Mouse (Mus musculus) hindbrain, embryonic 16.5 days (tissue): ENCODE data around the gene Sec24a. TPM values are rescaled to one million over a fixed set of nuclear protein-coding genes. Genes with fewer than 3 reads are reported as not detected.

Experiments
- ATAC-seq: fragments of 200-750 bp; cut with Nextera tagmentation; 2 replicates; pipeline ENCODE4 v1.8.0; 2017; ENCODE audit warnings: moderate TSS enrichment, moderate library complexity
- H3K27ac ChIP-seq: fragments of 300-500 bp; sonication (generic); 2 replicates; pipeline ENCODE4 v1.5.1; 2014; ENCODE audit warnings: low read depth, mild to moderate bottlenecking, control low read depth, low read length, moderate library complexity
- H3K27me3 ChIP-seq: fragments of 300-500 bp; sonication (generic); replicated peaks from 2 replicates; pipeline ENCODE4 v1.6.1; 2014; ENCODE audit warnings: low read length; ENCODE audit not compliant: control insufficient read depth, insufficient read depth
- H3K36me3 ChIP-seq: fragments of 300-500 bp; sonication (generic); 2 replicates; pipeline ENCODE4 v1.6.1; 2014; ENCODE audit warnings: mild to moderate bottlenecking, low read length, moderate library complexity, mixed read lengths; ENCODE audit not compliant: control insufficient read depth, insufficient read depth
- H3K4me1 ChIP-seq: fragments of 300-500 bp; sonication (generic); 2 replicates; pipeline ENCODE4 v1.6.1; 2014; ENCODE audit warnings: low read depth, low read length; ENCODE audit not compliant: control insufficient read depth, insufficient read depth
- H3K4me2 ChIP-seq: fragments of 300-500 bp; sonication (generic); 2 replicates; pipeline ENCODE4 v1.6.1; 2014; ENCODE audit warnings: mild to moderate bottlenecking, low read length, control low read depth, moderate library complexity
- H3K4me3 ChIP-seq: fragments of 300-500 bp; sonication (generic); 2 replicates; pipeline ENCODE4 v1.5.1; 2014; ENCODE audit warnings: mild to moderate bottlenecking, low read length, control low read depth, moderate library complexity
- H3K9ac ChIP-seq: fragments of 300-500 bp; sonication (generic); 2 replicates; pipeline ENCODE4 v1.6.1; 2014; ENCODE audit warnings: low read depth, mild to moderate bottlenecking, control low read depth, low read length, moderate library complexity
- H3K9me3 ChIP-seq: fragments of 300-500 bp; sonication (generic); 2 replicates; pipeline ENCODE4 v1.6.1; 2014; ENCODE audit warnings: mild to moderate bottlenecking, low read length, moderate library complexity; ENCODE audit not compliant: control insufficient read depth
- WGBS: fragments of 180-500 bp; shearing (Covaris S2); extraction: QIAGEN DNeasy Blood & Tissue Kit; methylation state at CpG from one replicate; pipeline ENCODE4 v1.1.7; 2014; 5-methylcytosine and 5-hydroxymethylcytosine counted together
- polyA plus RNA-seq: library from polyadenylated mRNA; unstranded; fragments of >200 nt; fragmentation: Nextera tagmentation; extraction: Ambion mirVana; gene quantifications from 2 replicates; pipeline ENCODE4 v1.2.1, GENCODE M21; 2015

Sec24a gene
- polyA plus RNA-seq, 1 experiment from 2014 or later: 12.0 TPM

DNA sequence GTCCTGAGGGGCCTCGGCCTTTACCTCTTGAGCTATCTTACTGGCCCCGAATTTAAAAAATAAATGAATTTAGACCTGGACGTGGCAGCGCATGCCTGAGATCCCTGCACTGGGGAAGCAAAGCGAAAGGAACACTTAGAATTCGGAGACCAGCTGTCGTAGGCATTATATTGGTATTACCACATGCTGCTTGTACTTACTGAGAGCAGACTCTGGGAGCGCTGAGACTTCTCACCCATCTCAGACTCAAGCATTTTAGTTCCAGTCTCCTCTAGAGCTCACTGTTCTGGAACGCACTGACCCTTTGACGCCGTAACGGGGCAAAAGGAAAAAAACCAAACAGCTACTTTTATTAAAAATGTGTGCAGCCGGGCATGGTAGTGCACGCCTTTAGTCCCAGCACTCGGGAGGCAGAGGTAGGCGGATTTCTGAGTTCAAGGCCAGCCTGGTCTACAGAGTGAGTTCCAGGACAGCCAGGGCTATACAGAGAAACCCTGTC is 101.5 kb downstream of the Sec24a start:
- Histone ChIP-seq H3K27me3 (no peaks in the 10 kb centered on the region), H3K4me2 (no peak overlapping the region), H3K4me3 (no peak overlapping the region), H3K9ac (no peak overlapping the region), H3K9me3 (no peaks in the 10 kb centered on the region), H3K27ac (no peak overlapping the region), H3K4me1 (no peaks in the 10 kb centered on the region; the same call in 1 of the 2 replicates), H3K36me3 (no peaks in the 10 kb centered on the region)
- ATAC-seq: no peak
- 74% methylated on average over 16 of the region's 16 CpGs for WGBS

DNA sequence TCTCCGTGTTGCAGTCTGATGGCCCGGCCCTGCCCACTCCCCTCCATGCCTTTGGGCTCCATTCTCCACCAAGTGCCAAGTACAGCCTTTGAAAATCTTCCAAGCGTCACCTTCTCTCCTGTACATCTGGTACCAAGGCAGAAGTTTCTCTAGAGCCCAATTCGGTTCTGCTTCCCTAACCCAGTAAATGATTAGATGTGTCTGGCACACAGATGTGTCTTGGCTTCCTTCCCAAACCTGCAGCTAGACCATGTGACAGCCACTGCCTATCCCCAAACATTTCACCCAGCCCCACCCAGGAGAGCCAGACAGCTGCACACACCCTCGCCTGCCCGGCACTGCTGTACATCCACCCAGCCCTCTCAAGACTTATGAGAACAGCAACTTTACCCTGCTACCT is 104.7 kb downstream of the Sec24a start:
- Histone ChIP-seq H3K4me3 (no peak overlapping the region), H3K27ac (no peak overlapping the region), H3K9me3 (no peaks in the 10 kb centered on the region), H3K36me3 (no peaks in the 10 kb centered on the region), H3K4me2 (no peak overlapping the region), H3K27me3 (no peaks in the 10 kb centered on the region), H3K9ac (no peak overlapping the region), H3K4me1 (no peaks in the 10 kb centered on the region; the same call in 1 of the 2 replicates)
- WGBS: 48% methylated on average over 6 of the region's 6 CpGs
- ATAC-seq: peak; percentile 69

DNA sequence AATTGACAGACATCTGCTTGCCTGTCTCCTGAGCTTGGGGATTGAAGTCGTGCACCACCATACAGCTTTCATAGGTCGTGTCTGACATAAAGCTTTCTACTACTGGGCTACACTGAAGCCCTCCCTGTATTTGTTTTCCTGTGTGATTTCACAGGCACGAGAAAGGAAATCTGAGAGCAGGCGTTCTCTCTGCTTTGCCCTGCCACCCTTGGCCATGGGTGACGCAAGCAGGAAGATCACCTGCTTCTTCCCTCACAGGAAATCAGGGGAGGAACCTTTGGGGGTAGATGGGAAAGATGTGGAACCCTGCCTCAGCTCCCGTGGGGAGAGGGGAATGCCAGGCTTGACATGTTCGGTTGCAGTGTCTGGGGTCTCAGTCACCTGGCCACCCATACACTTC is 105.1 kb downstream of the Sec24a start:
- no peak overlapping the region for H3K4me2 ChIP-seq
- no peaks in the 10 kb centered on the region; the same call in 1 of the 2 replicates for H3K4me1 ChIP-seq
- H3K36me3 ChIP-seq: no peaks in the 10 kb centered on the region
- H3K27ac ChIP-seq: no peak overlapping the region
- H3K9ac ChIP-seq: no peak overlapping the region
- 69% methylated on average over 7 of the region's 7 CpGs for WGBS
- H3K9me3 ChIP-seq: no peaks in the 10 kb centered on the region
- no peak overlapping the region for H3K4me3 ChIP-seq
- H3K27me3 ChIP-seq: no peaks in the 10 kb centered on the region
- ATAC-seq: no peak

DNA sequence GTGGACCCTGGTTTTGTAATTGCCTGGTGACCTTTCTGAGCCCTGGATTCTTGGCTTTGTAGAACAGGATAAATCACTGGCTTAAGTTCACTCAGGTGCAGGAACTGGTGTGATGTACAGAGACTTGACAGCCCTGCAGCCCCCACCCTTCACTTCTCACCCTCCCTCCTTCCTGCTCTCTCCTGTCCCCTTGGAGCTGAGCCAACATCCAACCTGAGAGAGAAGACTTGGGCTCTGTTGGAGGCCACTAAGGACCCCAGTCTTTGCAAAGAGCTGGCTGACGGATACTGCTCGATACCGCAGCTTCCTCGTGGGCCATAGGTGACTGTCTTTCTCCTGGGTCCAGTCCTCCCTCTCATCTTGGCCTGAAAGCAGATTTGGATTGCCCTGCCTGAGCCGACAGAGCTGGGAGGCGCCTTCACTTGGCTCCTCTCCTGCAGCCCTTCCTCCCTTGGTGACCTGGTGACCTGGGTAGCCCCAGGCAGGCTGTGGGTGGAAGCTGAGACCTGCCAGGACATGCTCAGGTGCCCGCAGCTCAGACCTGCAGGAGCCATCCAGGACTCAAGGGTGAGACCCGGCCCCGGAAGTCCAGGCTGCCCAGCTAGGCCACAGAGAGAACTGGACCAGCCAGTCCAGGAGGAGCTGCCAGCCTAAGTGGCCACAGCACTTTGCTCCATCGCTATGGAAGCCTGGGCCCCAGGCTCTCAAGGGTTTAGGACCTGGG is 106.5 kb downstream of the Sec24a start:
- 80% methylated on average over 10 of the region's 10 CpGs for whole genome bisulfite sequencing
- no peaks in the 10 kb centered on the region for H3K36me3 ChIP-seq
- no peak for ATAC-seq
- H3K9ac ChIP-seq: no peak overlapping the region
- no peaks in the 10 kb centered on the region for H3K9me3 ChIP-seq
- no peak overlapping the region for H3K27ac ChIP-seq
- H3K4me3 ChIP-seq: no peak overlapping the region
- no peaks in the 10 kb centered on the region; the same call in 1 of the 2 replicates for H3K4me1 ChIP-seq
- no peaks in the 10 kb centered on the region for H3K27me3 ChIP-seq
- H3K4me2 ChIP-seq: no peak overlapping the region

DNA sequence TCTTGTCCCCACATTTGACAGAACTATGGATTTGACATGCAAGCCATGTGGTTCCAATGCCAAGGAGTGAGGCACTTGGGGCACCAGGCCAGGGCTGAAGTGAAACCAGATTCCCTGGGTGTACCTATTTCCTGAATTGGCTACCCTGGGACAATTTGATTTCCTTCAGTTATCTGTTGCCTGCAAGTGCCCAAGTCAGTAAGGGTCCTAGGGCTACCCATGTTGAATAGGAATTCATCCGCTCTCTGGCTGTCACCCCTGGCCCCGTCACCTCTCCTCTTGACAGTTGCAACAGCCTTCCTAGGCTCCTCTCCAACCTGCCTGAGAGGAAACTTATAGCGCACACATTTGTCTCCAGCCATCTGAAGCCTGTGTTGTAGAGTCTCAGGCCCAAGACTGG is 108.5 kb downstream of the Sec24a start:
- Histone ChIP-seq H3K27me3 (no peaks in the 10 kb centered on the region), H3K4me2 (no peak overlapping the region), H3K4me3 (no peak overlapping the region), H3K9me3 (no peaks in the 10 kb centered on the region), H3K27ac (no peak overlapping the region), H3K4me1 (peaks cover 4% of the 10 kb centered on the region), H3K9ac (no peak overlapping the region), H3K36me3 (no peaks in the 10 kb centered on the region)
- no peak for ATAC-seq
- 91% methylated on average over 3 of the region's 3 CpGs for WGBS

DNA sequence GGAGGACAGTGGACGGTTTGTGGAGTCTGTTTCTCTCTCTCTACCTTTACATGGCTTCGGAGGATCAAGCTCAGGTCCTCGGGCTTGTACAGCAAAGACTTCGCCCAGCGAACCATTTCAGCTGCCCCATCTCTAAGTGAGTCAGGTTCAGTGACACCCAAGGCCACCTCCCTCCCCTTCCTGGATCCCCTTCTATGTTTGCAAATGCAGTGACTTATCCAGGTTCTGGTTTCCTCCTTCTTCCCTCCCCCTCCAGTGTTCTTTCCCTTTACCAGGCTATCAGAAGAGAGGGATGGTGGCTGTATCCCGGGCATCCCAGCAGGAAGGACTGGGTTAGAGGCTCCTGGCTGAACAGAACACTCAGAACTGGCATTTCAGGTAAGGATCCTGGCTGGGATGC is 109.7 kb downstream of the Sec24a start:
- Histone ChIP-seq H3K9ac (no peak overlapping the region), H3K27ac (no peak overlapping the region), H3K4me3 (no peak overlapping the region), H3K4me2 (no peak overlapping the region), H3K9me3 (no peaks in the 10 kb centered on the region), H3K36me3 (no peaks in the 10 kb centered on the region), H3K4me1 (peaks cover 15% of the 10 kb centered on the region), H3K27me3 (no peaks in the 10 kb centered on the region)
- ATAC-seq: no peak
- WGBS: 93% methylated on average over 6 of the region's 6 CpGs

DNA sequence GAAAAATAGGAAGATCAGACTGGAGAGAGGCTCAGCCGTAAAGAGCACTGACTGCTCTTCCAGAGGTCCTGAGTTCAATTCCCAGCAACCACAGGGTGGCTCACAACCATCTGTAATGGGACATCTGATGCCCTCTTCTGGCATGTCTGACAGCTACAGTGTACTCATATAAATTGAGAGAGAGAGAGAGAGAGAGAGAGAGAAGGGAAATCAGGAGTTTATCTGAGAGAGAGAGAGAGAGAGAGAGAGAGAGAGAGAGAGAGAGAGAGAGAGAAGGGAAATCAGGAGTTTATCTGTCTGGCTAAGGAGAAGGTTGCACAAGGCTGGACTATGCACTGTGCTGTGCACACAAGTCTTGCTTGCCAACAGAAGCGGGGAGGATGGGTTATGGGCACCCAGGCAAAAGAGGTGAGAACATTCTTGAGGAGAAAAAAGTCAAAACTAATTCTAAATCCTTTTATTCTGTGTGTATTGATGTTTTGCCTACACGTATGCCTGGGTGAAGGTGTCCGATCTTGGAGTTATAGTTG is 110.5 kb downstream of the Sec24a start:
- Histone ChIP-seq H3K27ac (no peak overlapping the region), H3K27me3 (no peaks in the 10 kb centered on the region), H3K9me3 (no peaks in the 10 kb centered on the region), H3K36me3 (no peaks in the 10 kb centered on the region), H3K4me1 (peaks cover 21% of the 10 kb centered on the region), H3K4me2 (no peak overlapping the region), H3K4me3 (no peak overlapping the region), H3K9ac (no peak overlapping the region)
- ATAC-seq: no peak
- 95% methylated on average over 4 of the region's 4 CpGs for WGBS

DNA sequence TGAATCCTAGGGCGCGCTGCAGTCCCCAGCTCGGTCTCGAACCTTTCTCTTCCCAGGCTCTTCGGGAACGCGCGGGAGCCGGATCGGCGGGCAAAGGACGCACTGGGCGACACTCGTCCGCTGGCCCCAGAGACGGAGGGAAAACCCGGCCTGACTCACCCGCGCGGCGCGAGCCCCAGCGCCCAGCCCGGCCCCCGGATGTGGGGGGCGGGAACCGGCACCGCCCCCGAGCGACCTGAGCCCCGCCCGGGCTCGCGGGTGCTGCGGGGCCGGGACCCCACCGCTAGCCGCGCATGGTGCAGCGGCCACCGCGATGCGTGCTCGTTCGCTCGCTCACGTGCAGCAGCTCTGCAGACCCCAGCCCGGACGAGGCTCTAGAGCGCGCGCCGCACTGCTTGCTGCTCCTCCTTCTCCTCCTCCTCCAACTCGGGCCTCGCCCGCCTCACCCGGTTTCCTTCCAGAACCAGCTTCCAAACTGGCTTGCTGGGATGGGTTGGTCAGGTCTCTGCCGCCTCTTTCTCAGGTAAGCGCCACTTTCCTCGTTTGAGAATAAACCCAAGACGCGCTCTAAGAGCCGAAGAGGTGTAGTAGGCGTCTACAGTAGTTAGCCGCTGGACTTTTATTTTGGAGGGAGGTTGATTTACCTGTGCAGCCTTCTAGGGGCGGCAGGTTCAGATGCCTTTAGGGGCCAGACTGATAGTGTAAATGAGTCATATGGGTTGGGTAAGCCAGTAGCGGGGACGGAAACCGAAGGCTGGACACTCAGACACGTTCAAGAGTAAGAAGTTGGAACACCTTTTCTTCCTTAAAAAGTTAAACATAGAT is 112.5 kb downstream of the Sec24a start, which contains the start of the genes N4bp3 and D930048N14Rik:
Gene N4bp3, minus strand, starts transcription at position 152 of the 825 bp plus-strand sequence.
Gene D930048N14Rik, plus strand, starts transcription at position 264 of the 825 bp plus-strand sequence.
- no peaks in the 10 kb centered on the region for H3K27me3 ChIP-seq
- H3K9ac ChIP-seq: peak within 1 kb of the TSS; percentile 85
- peak within 1 kb of the TSS; percentile 93 for H3K4me2 ChIP-seq
- 1% methylated on average over 54 of the region's 70 CpGs for WGBS
- no peaks in the 10 kb centered on the region for H3K9me3 ChIP-seq
- H3K36me3 ChIP-seq: no peaks in the 10 kb centered on the region
- ATAC-seq: peak; percentile 83
- peak within 1 kb of the TSS; percentile 75 for H3K4me3 ChIP-seq
- peak within 1 kb of the TSS; percentile 65 for H3K27ac ChIP-seq
- peaks cover 21% of the 10 kb centered on the region for H3K4me1 ChIP-seq

DNA sequence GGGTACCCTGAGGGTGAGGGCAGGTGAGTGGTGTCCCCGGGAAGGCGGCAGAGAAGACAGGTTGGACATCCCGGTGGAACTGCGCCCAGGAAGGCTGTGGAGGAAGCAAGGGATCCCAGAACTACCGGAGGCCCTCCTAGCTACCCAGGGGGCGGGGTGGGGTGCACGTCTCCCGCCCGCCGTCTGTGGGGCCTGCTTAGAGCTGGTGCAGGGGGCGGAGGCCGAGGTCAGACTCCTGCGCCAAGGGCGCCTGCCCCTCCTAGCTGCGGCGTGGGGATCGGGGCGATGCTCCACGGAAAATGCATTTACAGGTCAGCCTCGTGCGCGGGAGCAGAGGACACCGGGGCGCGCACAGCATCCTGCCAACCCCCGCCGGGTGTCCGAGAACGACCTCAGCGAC is 113.2 kb downstream of the Sec24a start:
- Histone ChIP-seq H3K4me2 (peak overlapping the region; percentile 93), H3K9ac (peak overlapping the region; percentile 85), H3K36me3 (0 out of 2 replicates have a peak, but pooled peaks cover 3% of the 10 kb centered on the region), H3K27me3 (no peaks in the 10 kb centered on the region), H3K27ac (peak overlapping the region; percentile 65), H3K9me3 (no peaks in the 10 kb centered on the region), H3K4me3 (peak overlapping the region; percentile 75), H3K4me1 (peaks cover 23% of the 10 kb centered on the region)
- ATAC-seq: peak; percentile 2; the same call in 1 of the 2 replicates
- under 1% methylated on average over 25 of the region's 30 CpGs for WGBS
